Mouse (Mus musculus): ENCODE data around the gene Smyd4.

DNA sequence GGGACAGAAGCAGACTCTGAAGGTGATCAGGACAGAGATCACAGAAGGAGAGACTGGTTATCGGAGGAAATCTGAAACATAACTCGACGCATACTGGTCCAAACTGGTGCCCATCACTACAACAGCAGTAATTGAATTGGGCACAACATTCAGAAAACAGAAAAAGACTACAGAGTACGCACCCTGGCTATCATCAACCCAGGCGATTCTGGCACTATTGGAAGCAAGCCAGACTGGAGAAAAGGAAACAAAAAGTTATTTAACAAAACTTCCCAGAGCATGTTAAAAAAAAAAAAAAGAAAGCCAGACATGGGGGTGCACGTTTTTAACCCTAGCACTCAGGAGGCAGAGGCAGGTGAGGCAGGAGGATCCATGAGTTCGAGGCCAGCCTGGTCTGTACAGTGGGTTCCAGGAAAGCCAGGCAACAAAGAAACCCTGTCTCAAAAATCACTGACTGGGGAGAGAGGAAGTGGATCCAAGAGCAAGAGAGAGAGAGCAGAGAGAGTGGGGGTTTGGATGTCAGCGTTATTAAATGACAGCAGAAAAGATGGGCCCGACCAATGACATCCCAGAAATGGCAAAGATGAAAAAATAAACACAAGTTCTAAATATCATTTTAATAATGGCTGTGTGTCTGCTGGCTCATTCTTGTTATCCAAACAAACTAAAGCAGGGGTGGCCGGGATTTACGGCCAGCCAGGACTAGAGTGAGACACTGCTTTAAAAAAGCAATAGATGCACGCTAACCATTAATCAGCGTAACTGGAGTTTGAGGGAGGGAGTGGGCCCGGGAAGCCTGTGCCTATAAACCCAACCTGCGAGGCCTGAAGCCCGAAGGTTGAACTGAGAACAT lies 22.9 kb upstream of the Smyd4 start:
- TF ChIP-seq POLR2A (IDR thresholded peaks at IDR 0.05; ENCODE audit: low read depth, low read length) (no peak), CTCF (conservative IDR thresholded peaks at IDR 0.05; ENCODE audit: insufficient read depth, insufficient read length, low read depth, low read length) (no peak)

Measured in kidney, adult 2 months (tissue).